Mouse (Mus musculus) heart, embryonic 12.5 days (tissue): Measurements from ENCODE around the gene Cdc42bpb. TPM values are rescaled to one million over a fixed set of nuclear protein-coding genes. Genes with fewer than 3 reads are reported as not detected.

ENCODE experiments used
- ATAC-seq: fragments of 200-750 bp; cut with Nextera tagmentation; 2 replicates; pipeline ENCODE4 v1.8.0; 2017; ENCODE audit warnings: moderate TSS enrichment, moderate library complexity; ENCODE audit not compliant: insufficient number of reproducible peaks, low FRiP score
- H3K27ac ChIP-seq: fragments of 300-500 bp; sonication (generic); 2 replicates; pipeline ENCODE4 v1.5.1; 2016; ENCODE audit warnings: mild to moderate bottlenecking, moderate library complexity; ENCODE audit not compliant: poor library complexity, severe bottlenecking
- H3K27me3 ChIP-seq: fragments of 300-500 bp; sonication (generic); replicated peaks from 2 replicates; pipeline ENCODE4 v1.6.1; 2016; ENCODE audit warnings: mild to moderate bottlenecking, moderate library complexity
- H3K36me3 ChIP-seq: fragments of 300-500 bp; sonication (generic); 2 replicates; pipeline ENCODE4 v1.6.1; 2016; ENCODE audit warnings: mild to moderate bottlenecking, moderate library complexity
- H3K4me1 ChIP-seq: fragments of 300-500 bp; sonication (generic); replicated peaks from 2 replicates; pipeline ENCODE4 v1.6.1; 2016; ENCODE audit warnings: mild to moderate bottlenecking
- H3K4me2 ChIP-seq: fragments of 300-500 bp; sonication (generic); 2 replicates; pipeline ENCODE4 v1.6.1; 2016; ENCODE audit warnings: mild to moderate bottlenecking, moderate library complexity
- H3K4me3 ChIP-seq: fragments of 300-500 bp; sonication (generic); 2 replicates; pipeline ENCODE4 v1.5.1; 2016; ENCODE audit warnings: mild to moderate bottlenecking
- H3K9ac ChIP-seq: fragments of 300-500 bp; sonication (generic); 2 replicates; pipeline ENCODE4 v1.6.1; 2016; ENCODE audit warnings: mild to moderate bottlenecking, moderate library complexity
- H3K9me3 ChIP-seq: fragments of 300-500 bp; sonication (generic); replicated peaks from 2 replicates; pipeline ENCODE4 v1.6.1; 2016; ENCODE audit warnings: mild to moderate bottlenecking, moderate library complexity
- WGBS: fragments of 180-500 bp; shearing (Covaris S2); methylation state at CpG from one replicate; pipeline ENCODE4 v1.1.7; 2016; 5-methylcytosine and 5-hydroxymethylcytosine counted together
- polyA plus RNA-seq: library from polyadenylated mRNA; unstranded; fragments of >200 nt; fragmentation: Nextera tagmentation; extraction: Ambion mirVana; gene quantifications from 2 replicates; pipeline ENCODE4 v1.2.1, GENCODE M21; 2016

Gene Cdc42bpb
- polyA plus RNA-seq, 1 experiment from 2014 or later: 33.5 TPM

DNA sequence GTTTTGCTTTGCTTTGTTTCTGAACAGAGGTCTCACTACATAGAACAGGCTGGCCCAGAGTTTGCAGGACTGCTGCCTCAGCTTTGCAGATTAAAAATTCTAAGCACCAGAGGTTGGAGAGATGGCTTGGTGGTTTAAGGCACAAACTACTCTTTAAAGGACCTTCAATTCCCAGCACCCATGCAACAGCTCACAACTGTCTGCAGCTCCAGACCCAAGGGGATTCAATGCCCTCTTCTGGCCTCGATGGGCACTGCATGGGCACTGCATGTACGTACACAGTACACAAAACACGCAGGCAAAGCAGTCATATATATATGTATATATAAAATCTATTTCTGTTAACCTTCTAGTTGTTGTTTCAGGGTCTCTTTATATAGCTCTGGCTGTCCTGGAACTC lies 13.3 kb downstream of the Cdc42bpb start:
- no peak overlapping the region for H3K4me3 ChIP-seq
- no peak overlapping the region for H3K27ac ChIP-seq
- H3K9me3 ChIP-seq: no peaks in the 10 kb centered on the region
- WGBS: 92% methylated on average over 3 of the region's 3 CpGs
- no peaks in the 10 kb centered on the region for H3K27me3 ChIP-seq
- H3K9ac ChIP-seq: no peak overlapping the region
- no peak for ATAC-seq
- no peak overlapping the region for H3K4me2 ChIP-seq
- no peaks in the 10 kb centered on the region for H3K36me3 ChIP-seq
- H3K4me1 ChIP-seq: peaks cover 82% of the 10 kb centered on the region

- ATAC-seq: no peak
- Histone ChIP-seq H3K4me3 (no peak overlapping the region), H3K27me3 (no peaks in the 10 kb centered on the region), H3K36me3 (no peaks in the 10 kb centered on the region), H3K4me1 (peaks cover 84% of the 10 kb centered on the region), H3K9ac (no peak overlapping the region), H3K4me2 (no peak overlapping the region), H3K9me3 (no peaks in the 10 kb centered on the region), H3K27ac (no peak overlapping the region)
- 77% methylated on average over 14 of the region's 14 CpGs for WGBS
Observed at GRCm38 (mm10) chr12:111361319-111362098, 16.0 kb downstream of the Cdc42bpb start.

DNA sequence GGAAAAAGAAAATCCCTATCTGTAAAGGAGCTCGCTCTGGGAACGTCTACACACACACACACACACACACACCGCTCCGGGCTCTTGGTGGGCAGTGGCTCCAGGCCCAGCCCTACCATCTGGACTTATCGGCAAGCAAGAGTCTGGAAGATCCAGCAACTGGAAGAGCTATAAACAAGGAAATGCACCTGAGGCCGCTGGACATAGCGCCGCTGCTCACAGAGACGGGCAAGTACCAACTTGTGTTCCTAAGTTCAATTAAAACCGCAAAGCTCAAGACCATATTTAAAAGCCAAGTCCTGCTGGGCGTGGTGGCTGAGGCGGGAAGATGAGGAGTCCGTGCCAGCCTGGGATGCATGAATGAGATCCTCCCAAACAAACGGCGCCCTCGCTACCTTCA lies 16.8 kb downstream of the Cdc42bpb start:
- no peak overlapping the region for H3K9ac ChIP-seq
- no peaks in the 10 kb centered on the region for H3K9me3 ChIP-seq
- ATAC-seq: no peak
- no peaks in the 10 kb centered on the region for H3K27me3 ChIP-seq
- H3K36me3 ChIP-seq: no peaks in the 10 kb centered on the region
- no peak overlapping the region for H3K4me3 ChIP-seq
- no peak overlapping the region for H3K4me2 ChIP-seq
- H3K4me1 ChIP-seq: peaks cover 84% of the 10 kb centered on the region
- whole genome bisulfite sequencing: 88% methylated on average over 16 of the region's 16 CpGs
- no peak overlapping the region for H3K27ac ChIP-seq

- 81% methylated on average over 8 of the region's 8 CpGs for WGBS
- no peaks in the 10 kb centered on the region for H3K9me3 ChIP-seq
- no peak for ATAC-seq
Observed at GRCm38 (mm10) chr12:111356216-111356615, 21.3 kb downstream of the Cdc42bpb start.

GRCm38 (mm10) chr12:111354142-111354541 lies 23.4 kb downstream of the Cdc42bpb start:
- Histone ChIP-seq H3K27me3 (no peaks in the 10 kb centered on the region), H3K36me3 (no peaks in the 10 kb centered on the region), H3K4me3 (no peak overlapping the region), H3K27ac (peak overlapping the region; percentile 10; the same call in 1 of the 2 replicates), H3K9ac (no peak overlapping the region), H3K9me3 (no peaks in the 10 kb centered on the region), H3K4me1 (peaks cover 71% of the 10 kb centered on the region), H3K4me2 (no peak overlapping the region)
- WGBS: 85% methylated on average over 5 of the region's 5 CpGs
- no peak for ATAC-seq

More at GRCm38 (mm10) chr12:111356216-111356615, 21.3 kb downstream of the Cdc42bpb start:
- Histone ChIP-seq H3K4me3 (no peak overlapping the region), H3K9ac (no peak overlapping the region), H3K27ac (no peak overlapping the region), H3K4me1 (peaks cover 76% of the 10 kb centered on the region), H3K36me3 (no peaks in the 10 kb centered on the region), H3K4me2 (no peak overlapping the region), H3K27me3 (no peaks in the 10 kb centered on the region)

DNA sequence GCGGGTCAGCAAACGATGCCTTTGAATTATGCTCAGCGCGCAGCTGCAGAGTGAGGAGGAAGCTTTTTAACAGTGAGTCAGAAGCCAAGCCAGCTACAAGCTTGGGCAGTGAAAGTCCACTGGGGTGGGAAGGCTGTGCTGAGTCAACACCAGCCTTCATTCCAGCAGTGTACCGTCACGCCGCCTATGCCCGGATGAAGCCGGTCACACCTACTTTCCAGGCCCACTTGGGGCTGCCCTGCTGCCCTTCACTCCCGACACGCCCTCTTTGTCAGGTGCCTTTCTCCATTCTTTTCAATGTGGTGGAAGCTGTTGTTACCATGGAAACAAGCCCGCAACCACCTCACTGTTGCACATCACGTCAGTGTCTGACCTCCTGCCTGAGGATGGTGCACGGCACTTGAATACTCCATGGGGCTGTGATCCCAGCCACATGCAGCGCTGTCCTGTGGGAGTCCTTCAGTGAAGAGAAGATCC lies 24.0 kb downstream of the Cdc42bpb start:
- no peaks in the 10 kb centered on the region for H3K36me3 ChIP-seq
- H3K4me2 ChIP-seq: no peak overlapping the region
- 61% methylated on average over 15 of the region's 15 CpGs for WGBS
- H3K9me3 ChIP-seq: no peaks in the 10 kb centered on the region
- H3K27me3 ChIP-seq: no peaks in the 10 kb centered on the region
- peak overlapping the region; percentile 10; the same call in 1 of the 2 replicates for H3K27ac ChIP-seq
- ATAC-seq: peak; percentile 63; the same call in 1 of the 2 replicates
- H3K4me3 ChIP-seq: no peak overlapping the region
- H3K9ac ChIP-seq: no peak overlapping the region
- H3K4me1 ChIP-seq: peaks cover 71% of the 10 kb centered on the region

GRCm38 (mm10) chr12:111353008-111353407 lies 24.5 kb downstream of the Cdc42bpb start:
- Histone ChIP-seq H3K27me3 (no peaks in the 10 kb centered on the region), H3K27ac (no peak overlapping the region), H3K9me3 (no peaks in the 10 kb centered on the region), H3K9ac (no peak overlapping the region), H3K4me3 (no peak overlapping the region), H3K4me1 (peaks cover 68% of the 10 kb centered on the region), H3K36me3 (no peaks in the 10 kb centered on the region), H3K4me2 (no peak overlapping the region)
- ATAC-seq: no peak
- WGBS: 85% methylated on average over 11 of the region's 11 CpGs

DNA sequence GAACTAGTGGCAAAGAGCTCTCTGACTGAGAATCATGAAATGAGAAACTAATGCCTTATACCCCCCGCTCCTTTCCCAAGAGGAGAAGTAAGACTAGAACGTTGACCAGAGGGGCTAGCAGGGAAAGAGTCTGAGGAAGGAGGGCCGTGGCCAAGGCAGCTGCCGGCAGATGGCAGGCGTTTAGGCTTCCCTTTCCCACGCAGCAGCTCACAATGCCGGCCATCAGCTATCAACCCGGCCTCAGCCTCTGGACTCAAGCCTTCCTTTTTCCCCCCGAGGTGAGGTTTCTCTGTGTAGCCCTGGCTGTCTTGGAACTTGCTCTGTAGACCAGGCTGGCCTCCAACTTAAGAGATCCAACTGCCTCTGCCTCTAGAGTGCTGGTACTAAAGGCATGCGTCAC lies 25.0 kb downstream of the Cdc42bpb start:
- Histone ChIP-seq H3K36me3 (no peaks in the 10 kb centered on the region), H3K4me3 (no peak overlapping the region), H3K4me2 (no peak overlapping the region), H3K27ac (no peak overlapping the region), H3K9me3 (no peaks in the 10 kb centered on the region), H3K4me1 (peaks cover 68% of the 10 kb centered on the region), H3K9ac (no peak overlapping the region), H3K27me3 (no peaks in the 10 kb centered on the region)
- 68% methylated on average over 10 of the region's 10 CpGs for WGBS
- ATAC-seq: no peak

- Histone ChIP-seq H3K27me3 (no peaks in the 10 kb centered on the region), H3K4me3 (no peak overlapping the region), H3K36me3 (0 out of 2 replicates have a peak, but pooled peaks cover 3% of the 10 kb centered on the region), H3K9me3 (no peaks in the 10 kb centered on the region), H3K27ac (no peak overlapping the region), H3K4me2 (no peak overlapping the region), H3K4me1 (peaks cover 62% of the 10 kb centered on the region), H3K9ac (no peak overlapping the region)
- ATAC-seq: no peak
- WGBS: 82% methylated on average over 15 of the region's 15 CpGs
Observed at GRCm38 (mm10) chr12:111349540-111350231, 27.8 kb downstream of the Cdc42bpb start.

DNA sequence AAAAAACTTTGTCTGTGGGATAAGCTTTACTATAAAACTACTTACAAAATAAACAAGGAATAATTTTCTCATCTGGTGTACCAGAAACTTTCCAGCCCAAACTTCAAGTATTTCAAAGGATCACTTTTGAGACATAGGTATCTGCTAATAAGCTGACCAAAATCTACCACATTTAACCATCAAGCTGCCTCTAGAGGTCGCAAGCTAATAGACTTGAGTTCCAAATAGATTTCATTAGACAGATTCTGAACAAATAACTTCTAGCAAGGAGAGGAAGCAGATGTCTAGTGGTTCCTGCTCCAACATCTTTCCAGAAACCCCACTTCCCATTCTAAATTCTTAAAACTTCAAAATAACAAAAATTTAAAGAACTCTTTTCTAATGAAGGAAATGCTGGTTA lies 33.6 kb downstream of the Cdc42bpb start:
- ATAC-seq: no peak
- H3K4me1 ChIP-seq: peaks cover 30% of the 10 kb centered on the region
- no peak overlapping the region for H3K27ac ChIP-seq
- H3K4me3 ChIP-seq: no peak overlapping the region
- no peak overlapping the region for H3K9ac ChIP-seq
- no peaks in the 10 kb centered on the region for H3K27me3 ChIP-seq
- no peaks in the 10 kb centered on the region for H3K9me3 ChIP-seq
- H3K4me2 ChIP-seq: no peak overlapping the region
- WGBS: 68% methylated on average over 1 of the region's 1 CpGs
- H3K36me3 ChIP-seq: peaks cover 46% of the 10 kb centered on the region

- peaks cover 75% of the 10 kb centered on the region for H3K36me3 ChIP-seq
- H3K4me1 ChIP-seq: peaks cover 26% of the 10 kb centered on the region
- no peak overlapping the region for H3K4me2 ChIP-seq
- no peak overlapping the region for H3K9ac ChIP-seq
- H3K27ac ChIP-seq: no peak overlapping the region
- no peaks in the 10 kb centered on the region for H3K9me3 ChIP-seq
- H3K4me3 ChIP-seq: no peak overlapping the region
- 68% methylated on average over 7 of the region's 7 CpGs for WGBS
- no peaks in the 10 kb centered on the region for H3K27me3 ChIP-seq
- no peak for ATAC-seq
Observed at GRCm38 (mm10) chr12:111340692-111341091, 36.8 kb downstream of the Cdc42bpb start.
